Mouse (Mus musculus): ENCODE measurements at regions not wholly inside any gene's neighbourhood (a gene's known extent, or its start where the extent isn't known, plus 50 kb on each side); places are given as distances from the start of the nearest gene placed in this dataset.

DNA sequence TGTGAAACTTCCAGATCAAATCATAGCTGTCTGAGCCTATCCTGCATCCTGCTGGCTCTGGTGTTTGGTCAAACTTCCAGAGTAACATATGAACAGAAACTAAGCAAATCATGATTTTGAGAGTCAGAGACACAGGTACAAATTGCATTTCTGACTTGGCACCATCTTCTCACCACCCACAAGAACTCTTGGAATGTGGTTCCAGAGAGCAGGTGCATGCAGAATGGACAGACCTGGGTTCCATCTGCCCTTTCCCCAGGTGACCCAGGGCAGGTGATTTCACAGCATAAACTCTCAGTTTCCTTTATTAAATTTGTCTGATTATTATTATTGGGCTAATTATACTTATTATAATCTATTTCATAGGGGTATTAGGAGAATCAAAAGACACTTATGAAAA is 527.0 kb upstream of the Auts2 start:
- no peak overlapping the region for H3K27ac ChIP-seq
- ATAC-seq (ENCODE audit: low FRiP score): no peak

DNA sequence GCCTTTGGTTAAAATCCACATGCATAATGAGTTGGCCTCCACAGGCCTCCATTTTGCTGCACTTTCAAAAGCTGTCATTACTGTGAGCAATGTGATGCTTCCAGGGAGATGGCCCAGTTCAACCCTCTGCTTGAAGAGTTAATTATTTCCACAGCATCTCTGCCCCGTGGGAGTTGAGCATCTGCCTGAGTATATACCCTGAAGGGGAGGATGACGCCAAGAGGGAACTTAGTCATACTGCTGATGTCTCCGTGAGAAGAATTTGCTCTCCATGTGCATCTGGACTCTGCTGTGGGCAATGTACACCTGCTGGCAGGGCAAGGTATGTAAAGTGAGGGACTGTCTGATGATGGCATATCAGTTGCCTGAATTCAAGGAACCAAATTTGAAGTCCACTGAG is 519.3 kb upstream of the Auts2 start:
- H3K36me3 ChIP-seq (replicated peaks; ENCODE audit: control insufficient read depth, insufficient read depth): no peaks in the 10 kb centered on the region
- WGBS: 53% methylated on average over 3 of the region's 3 CpGs

More for the DNA sequence above, 527.0 kb upstream of the Auts2 start:
- H3K4me2 ChIP-seq (replicated peaks): no peak overlapping the region
- no peaks in the 10 kb centered on the region for H3K4me1 ChIP-seq (replicated peaks; ENCODE audit: control insufficient read depth, insufficient read depth, low read length)
- H3K9ac ChIP-seq: no peak overlapping the region
- H3K27me3 ChIP-seq (ENCODE audit: control insufficient read depth, insufficient read depth, low read length): no peaks in the 10 kb centered on the region
- no peaks in the 10 kb centered on the region for H3K9me3 ChIP-seq (ENCODE audit: control insufficient read depth, low read length)
- no peak overlapping the region for H3K4me3 ChIP-seq (replicated peaks; ENCODE audit: low read length)
- H3K36me3 ChIP-seq (replicated peaks; ENCODE audit: control insufficient read depth, insufficient read depth): no peaks in the 10 kb centered on the region
- DNase-seq (ENCODE audit: low spot score): no peak

DNA sequence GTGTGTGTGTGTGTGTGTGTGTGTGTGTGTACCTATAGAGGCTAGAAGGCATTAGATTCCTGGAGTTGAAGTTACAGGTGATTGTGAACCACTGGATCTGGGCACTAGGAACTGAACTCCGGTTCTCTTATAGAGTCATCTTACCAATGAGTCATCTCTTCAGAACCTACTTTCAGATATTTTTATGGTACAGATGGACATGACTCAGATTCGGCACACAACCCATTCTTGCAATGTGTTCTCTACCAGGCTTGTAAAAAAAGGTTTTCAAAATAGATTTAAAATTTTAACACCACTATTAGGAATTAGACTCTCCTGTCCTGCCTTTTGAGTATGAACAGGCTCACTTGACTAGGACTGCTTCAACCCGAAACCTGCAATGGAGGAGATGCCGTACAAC is 504.3 kb upstream of the Auts2 start:
- no peak overlapping the region for H3K4me2 ChIP-seq (replicated peaks)
- DNase-seq (ENCODE audit: low spot score) (no peak), ATAC-seq (ENCODE audit: low FRiP score) (no peak)
- H3K4me1 ChIP-seq (replicated peaks; ENCODE audit: control insufficient read depth, insufficient read depth, low read length): no peaks in the 10 kb centered on the region
- no peaks in the 10 kb centered on the region for H3K27me3 ChIP-seq (ENCODE audit: control insufficient read depth, insufficient read depth, low read length)
- no peaks in the 10 kb centered on the region for H3K9me3 ChIP-seq (ENCODE audit: control insufficient read depth, low read length)
- no peak overlapping the region for H3K27ac ChIP-seq
- 97% methylated on average over 4 of the region's 4 CpGs for WGBS
- no peak overlapping the region for H3K9ac ChIP-seq
- no peak overlapping the region for H3K4me3 ChIP-seq (replicated peaks; ENCODE audit: low read length)
- no peaks in the 10 kb centered on the region for H3K36me3 ChIP-seq (replicated peaks; ENCODE audit: control insufficient read depth, insufficient read depth)

More for the DNA sequence above, 519.3 kb upstream of the Auts2 start:
- DNase-seq (ENCODE audit: low spot score) (no peak), ATAC-seq (ENCODE audit: low FRiP score) (no peak)
- no peak overlapping the region for H3K4me3 ChIP-seq (replicated peaks; ENCODE audit: low read length)
- H3K27ac ChIP-seq: no peak overlapping the region
- no peaks in the 10 kb centered on the region for H3K9me3 ChIP-seq (ENCODE audit: control insufficient read depth, low read length)
- H3K4me1 ChIP-seq (replicated peaks; ENCODE audit: control insufficient read depth, insufficient read depth, low read length): no peaks in the 10 kb centered on the region
- no peak overlapping the region for H3K4me2 ChIP-seq (replicated peaks)
- no peaks in the 10 kb centered on the region for H3K27me3 ChIP-seq (ENCODE audit: control insufficient read depth, insufficient read depth, low read length)
- H3K9ac ChIP-seq: no peak overlapping the region

DNA sequence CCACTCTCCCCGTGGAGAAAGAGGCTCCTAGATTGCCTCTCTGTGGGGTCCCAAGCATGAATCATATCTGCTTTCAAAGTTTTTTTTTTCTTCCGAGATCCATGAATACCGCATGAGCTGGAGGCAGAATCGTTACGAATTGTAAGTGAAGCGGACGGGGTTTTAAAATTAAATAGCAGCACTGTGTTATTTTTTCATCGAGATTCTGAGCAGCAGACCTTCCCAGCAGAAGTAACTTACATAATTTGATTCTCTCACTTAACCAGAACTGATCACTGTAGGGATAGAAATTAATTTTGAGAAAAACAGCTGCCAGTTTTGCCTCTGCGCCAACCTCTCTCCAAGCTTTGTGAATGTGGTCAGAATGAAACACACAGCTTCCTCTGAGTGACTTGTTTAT is 502.5 kb upstream of the Auts2 start:
- Histone ChIP-seq H3K4me2 (replicated peaks) (no peak overlapping the region), H3K36me3 (replicated peaks; ENCODE audit: control insufficient read depth, insufficient read depth) (no peaks in the 10 kb centered on the region), H3K9me3 (ENCODE audit: control insufficient read depth, low read length) (no peaks in the 10 kb centered on the region), H3K4me3 (replicated peaks; ENCODE audit: low read length) (no peak overlapping the region), H3K27me3 (ENCODE audit: control insufficient read depth, insufficient read depth, low read length) (no peaks in the 10 kb centered on the region), H3K27ac (no peak overlapping the region), H3K4me1 (replicated peaks; ENCODE audit: control insufficient read depth, insufficient read depth, low read length) (no peaks in the 10 kb centered on the region), H3K9ac (no peak overlapping the region)
- DNase-seq (ENCODE audit: low spot score): no peak
- WGBS: 68% methylated on average over 9 of the region's 9 CpGs
- no peak for ATAC-seq (ENCODE audit: low FRiP score)

DNA sequence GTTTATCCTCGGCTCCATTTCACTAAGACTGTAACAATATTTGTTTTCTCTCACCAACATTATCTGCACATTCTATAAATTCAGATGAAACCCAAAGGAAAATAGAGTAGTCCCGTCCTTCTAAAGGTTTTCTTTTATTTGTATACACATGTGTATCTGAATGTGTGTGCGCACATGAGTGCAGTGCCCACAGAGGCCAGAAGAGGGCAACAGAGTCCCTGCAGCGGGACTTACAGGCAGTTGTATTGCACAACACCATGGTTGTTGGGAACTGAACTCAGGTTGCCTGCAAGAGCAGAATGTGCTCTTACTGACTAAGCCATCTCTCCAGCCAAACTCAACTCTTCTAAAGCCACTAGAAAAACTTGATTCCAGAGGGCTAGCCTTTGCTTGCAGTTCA is 484.4 kb upstream of the Auts2 start:
- no peak for ATAC-seq (ENCODE audit: low FRiP score)
- no peak overlapping the region for H3K4me2 ChIP-seq (replicated peaks)

DNA sequence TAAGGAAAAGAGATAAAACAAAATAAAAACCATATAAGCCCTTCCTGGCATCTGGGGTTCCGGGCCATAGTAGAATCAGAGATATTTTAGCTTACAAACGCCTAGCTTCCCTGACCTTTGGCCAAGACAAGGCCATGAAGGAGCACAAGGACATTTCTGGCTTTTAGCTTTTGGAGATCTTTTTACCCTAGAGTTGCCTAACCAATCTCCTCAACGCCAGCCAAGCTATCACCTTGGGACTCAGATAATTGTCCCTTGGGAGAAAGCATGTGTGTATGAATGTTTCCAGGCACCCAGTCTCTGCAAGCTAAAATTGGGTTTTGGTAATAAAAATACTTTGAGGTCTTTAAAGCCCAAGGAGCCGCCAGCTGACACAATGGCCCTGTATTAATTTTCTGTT is 482.0 kb upstream of the Auts2 start:
- Histone ChIP-seq H3K27ac (no peak overlapping the region), H3K9me3 (ENCODE audit: control insufficient read depth, low read length) (no peaks in the 10 kb centered on the region), H3K9ac (no peak overlapping the region), H3K4me1 (replicated peaks; ENCODE audit: control insufficient read depth, insufficient read depth, low read length) (no peaks in the 10 kb centered on the region), H3K27me3 (ENCODE audit: control insufficient read depth, insufficient read depth, low read length) (no peaks in the 10 kb centered on the region), H3K4me2 (replicated peaks) (no peak overlapping the region), H3K4me3 (replicated peaks; ENCODE audit: low read length) (no peak overlapping the region), H3K36me3 (replicated peaks; ENCODE audit: control insufficient read depth, insufficient read depth) (no peaks in the 10 kb centered on the region)
- 84% methylated on average over 4 of the region's 4 CpGs for WGBS
- DNase-seq (ENCODE audit: low spot score) (no peak), ATAC-seq (ENCODE audit: low FRiP score) (no peak)

More for the DNA sequence above, 484.4 kb upstream of the Auts2 start:
- DNase-seq (ENCODE audit: low spot score): no peak
- H3K9me3 ChIP-seq (ENCODE audit: control insufficient read depth, low read length): no peaks in the 10 kb centered on the region
- no peak overlapping the region for H3K4me3 ChIP-seq (replicated peaks; ENCODE audit: low read length)
- H3K36me3 ChIP-seq (replicated peaks; ENCODE audit: control insufficient read depth, insufficient read depth): no peaks in the 10 kb centered on the region
- WGBS: 92% methylated on average over 4 of the region's 4 CpGs
- no peak overlapping the region for H3K27ac ChIP-seq
- H3K27me3 ChIP-seq (ENCODE audit: control insufficient read depth, insufficient read depth, low read length): no peaks in the 10 kb centered on the region
- no peak overlapping the region for H3K9ac ChIP-seq
- no peaks in the 10 kb centered on the region for H3K4me1 ChIP-seq (replicated peaks; ENCODE audit: control insufficient read depth, insufficient read depth, low read length)

DNA sequence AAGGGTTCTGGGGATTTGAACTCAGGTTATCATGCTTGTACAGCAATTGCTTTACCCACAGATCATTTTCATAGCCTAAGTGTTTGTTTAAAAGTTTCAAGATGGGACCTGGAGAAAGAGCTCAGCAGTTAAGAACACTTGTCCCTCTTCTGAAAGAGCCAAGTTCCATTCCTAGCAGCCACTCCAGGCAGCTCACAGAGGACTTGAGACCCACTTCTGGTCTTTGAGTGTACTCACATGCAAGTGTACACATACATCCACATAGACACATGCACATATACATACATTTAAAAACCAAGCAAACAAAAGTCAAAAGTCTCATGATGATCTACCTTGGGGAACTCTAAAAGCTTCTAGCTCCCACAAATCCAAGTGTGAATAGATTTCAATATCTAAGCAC is 477.7 kb upstream of the Auts2 start:
- DNase-seq (ENCODE audit: low spot score) (no peak), ATAC-seq (ENCODE audit: low FRiP score) (no peak)
- Histone ChIP-seq H3K9ac (no peak overlapping the region), H3K27ac (no peak overlapping the region), H3K36me3 (replicated peaks; ENCODE audit: control insufficient read depth, insufficient read depth) (no peaks in the 10 kb centered on the region), H3K4me2 (replicated peaks) (no peak overlapping the region), H3K9me3 (ENCODE audit: control insufficient read depth, low read length) (no peaks in the 10 kb centered on the region), H3K4me3 (replicated peaks; ENCODE audit: low read length) (no peak overlapping the region), H3K27me3 (ENCODE audit: control insufficient read depth, insufficient read depth, low read length) (no peaks in the 10 kb centered on the region), H3K4me1 (replicated peaks; ENCODE audit: control insufficient read depth, insufficient read depth, low read length) (no peaks in the 10 kb centered on the region)

DNA sequence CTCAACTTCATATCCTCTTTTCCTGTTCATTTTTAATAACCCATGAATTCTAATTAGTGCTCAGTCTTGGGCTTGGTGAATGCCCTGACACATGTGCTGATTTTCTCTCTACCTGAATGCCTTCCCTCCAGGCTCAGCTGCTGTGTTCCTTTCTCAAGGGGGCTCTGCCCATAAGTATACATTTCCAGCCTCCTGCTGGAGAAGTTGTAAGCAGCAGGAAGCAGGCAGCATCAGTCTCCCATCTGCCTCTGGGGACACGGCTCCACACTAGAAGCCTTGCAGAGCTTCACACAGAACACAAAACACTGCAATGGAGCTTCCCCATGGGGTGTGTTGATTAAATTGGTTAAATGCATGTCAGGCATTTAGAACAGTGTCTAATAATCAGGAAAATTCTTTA is 477.0 kb upstream of the Auts2 start:
- Histone ChIP-seq H3K4me1 (replicated peaks; ENCODE audit: control insufficient read depth, insufficient read depth, low read length) (no peaks in the 10 kb centered on the region), H3K36me3 (replicated peaks; ENCODE audit: control insufficient read depth, insufficient read depth) (no peaks in the 10 kb centered on the region), H3K4me3 (replicated peaks; ENCODE audit: low read length) (no peak overlapping the region), H3K9me3 (ENCODE audit: control insufficient read depth, low read length) (no peaks in the 10 kb centered on the region), H3K9ac (no peak overlapping the region), H3K4me2 (replicated peaks) (no peak overlapping the region), H3K27me3 (ENCODE audit: control insufficient read depth, insufficient read depth, low read length) (no peaks in the 10 kb centered on the region), H3K27ac (no peak overlapping the region)
- 64% methylated on average over 1 of the region's 1 CpGs for WGBS
- DNase-seq (ENCODE audit: low spot score) (peak; percentile 32), ATAC-seq (ENCODE audit: low FRiP score) (no peak)

DNA sequence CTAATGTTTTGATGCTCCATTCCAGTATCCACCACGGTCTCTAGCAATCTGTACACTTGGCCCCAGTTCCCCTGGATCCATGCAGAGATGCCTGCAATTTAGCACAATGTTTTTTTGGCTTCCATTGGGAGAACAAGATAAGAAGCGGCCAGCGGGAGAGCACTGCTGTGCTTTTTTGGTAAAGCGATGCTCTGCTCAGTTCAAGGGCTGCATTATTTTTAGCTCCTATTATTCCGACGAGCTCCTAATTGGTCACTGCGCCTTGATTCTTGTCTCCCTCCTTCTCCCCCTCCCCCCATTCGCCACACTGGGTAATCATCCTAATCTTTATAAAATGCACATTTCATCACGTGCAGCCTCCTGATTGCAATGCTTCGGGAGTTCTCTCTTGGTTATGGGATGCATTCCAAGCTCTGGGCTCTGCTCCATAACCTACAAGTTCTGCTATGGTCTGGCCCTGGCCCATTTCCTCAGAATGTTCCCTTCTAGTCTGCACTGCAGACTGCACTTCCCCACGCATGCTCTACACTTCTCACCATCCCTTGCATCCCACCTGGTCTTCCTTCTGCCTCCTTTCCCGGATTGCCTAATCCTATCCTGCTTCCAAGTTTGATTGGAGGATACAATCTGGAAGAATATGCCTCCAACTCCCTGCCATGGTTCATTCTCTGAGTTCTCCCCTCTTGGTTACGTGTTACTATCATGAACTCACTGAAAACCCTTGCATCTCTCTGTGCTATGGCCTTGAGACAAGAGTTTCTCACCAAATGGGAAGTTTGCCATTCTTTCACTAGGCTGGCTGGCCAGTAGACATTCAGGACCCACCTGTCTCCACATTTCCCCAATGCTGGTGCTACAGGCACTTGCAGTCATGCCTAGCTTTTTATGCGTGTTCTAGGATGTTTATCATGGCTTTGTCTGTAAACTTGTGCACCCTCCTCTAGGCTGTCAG is 467.8 kb upstream of the Auts2 start:
- no peak for ATAC-seq (ENCODE audit: low FRiP score)
- no peaks in the 10 kb centered on the region for H3K27me3 ChIP-seq (ENCODE audit: control insufficient read depth, insufficient read depth, low read length)
- H3K27ac ChIP-seq: no peak overlapping the region
- WGBS: 87% methylated on average over 14 of the region's 14 CpGs
- H3K9ac ChIP-seq: no peak overlapping the region
- H3K9me3 ChIP-seq (ENCODE audit: control insufficient read depth, low read length): no peaks in the 10 kb centered on the region
- no peaks in the 10 kb centered on the region for H3K36me3 ChIP-seq (replicated peaks; ENCODE audit: control insufficient read depth, insufficient read depth)
- DNase-seq (ENCODE audit: low spot score): no peak
- H3K4me2 ChIP-seq (replicated peaks): no peak overlapping the region
- H3K4me1 ChIP-seq (replicated peaks; ENCODE audit: control insufficient read depth, insufficient read depth, low read length): no peaks in the 10 kb centered on the region
- H3K4me3 ChIP-seq (replicated peaks; ENCODE audit: low read length): no peak overlapping the region

DNA sequence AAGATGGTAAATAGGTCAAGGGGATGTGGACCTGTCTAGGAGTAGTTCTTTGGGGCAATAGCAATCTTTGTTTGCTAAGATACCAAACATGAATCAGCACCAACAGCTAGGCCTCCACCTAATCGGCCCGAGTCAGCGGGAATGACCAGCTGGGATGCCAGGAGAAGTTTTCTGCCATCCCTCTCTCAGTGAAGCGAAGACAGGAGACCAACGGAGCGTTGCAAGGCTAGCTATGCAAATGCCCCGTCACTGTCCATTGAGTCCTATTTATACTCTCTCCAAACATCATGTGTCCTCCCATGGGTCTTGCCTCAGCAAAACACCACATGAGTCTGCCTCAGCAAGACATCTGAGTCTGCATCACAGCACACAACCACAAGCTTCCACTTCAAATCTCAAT is 439.7 kb upstream of the Auts2 start:
- H3K4me2 ChIP-seq (replicated peaks): no peak overlapping the region
- no peaks in the 10 kb centered on the region for H3K4me1 ChIP-seq (replicated peaks; ENCODE audit: control insufficient read depth, insufficient read depth, low read length)
- no peak for ATAC-seq (ENCODE audit: low FRiP score)
- no peak for DNase-seq (ENCODE audit: low spot score)
- H3K9me3 ChIP-seq (ENCODE audit: control insufficient read depth, low read length): no peaks in the 10 kb centered on the region
- WGBS: 86% methylated on average over 7 of the region's 7 CpGs
- H3K36me3 ChIP-seq (replicated peaks; ENCODE audit: control insufficient read depth, insufficient read depth): no peaks in the 10 kb centered on the region
- H3K27ac ChIP-seq: no peak overlapping the region
- H3K9ac ChIP-seq: no peak overlapping the region
- H3K4me3 ChIP-seq (replicated peaks; ENCODE audit: low read length): no peak overlapping the region
- H3K27me3 ChIP-seq (ENCODE audit: control insufficient read depth, insufficient read depth, low read length): no peaks in the 10 kb centered on the region

Data from hindbrain, embryonic 14.5 days (tissue).